ENCODE assay signal across 27 mouse cellular contexts in the genomic region with DNA sequence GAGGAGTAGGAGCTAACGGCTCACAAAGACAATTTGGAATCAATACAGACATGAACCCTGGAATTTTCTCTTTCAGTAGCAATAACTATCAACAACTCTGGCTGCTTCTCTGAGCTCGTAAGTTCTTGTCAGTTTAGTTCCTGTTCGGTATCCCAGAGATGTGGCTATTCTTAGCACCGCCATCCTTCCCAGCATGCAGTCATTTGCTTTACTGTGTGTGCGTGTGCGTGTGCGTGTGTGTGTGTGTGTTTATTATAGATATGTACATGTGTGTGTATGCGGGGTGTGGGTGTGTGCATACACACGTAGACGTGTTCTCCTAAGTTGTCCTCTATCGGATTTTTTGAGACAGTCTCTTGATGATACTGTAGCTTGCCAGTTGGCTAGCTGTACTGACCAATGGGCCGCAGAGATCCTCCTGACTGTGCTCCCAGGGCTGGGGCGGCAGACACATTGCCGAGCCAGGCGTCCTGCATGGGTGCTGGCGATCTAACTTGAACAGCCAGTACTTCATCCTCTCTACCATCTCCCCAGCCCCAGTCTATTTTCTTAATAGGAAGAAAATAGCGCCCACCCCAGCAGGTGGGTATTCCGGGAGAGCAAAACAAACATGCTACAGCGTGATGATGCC.
DNase-seq lines count a peak whose midpoint lies in the region; ATAC-seq and TF ChIP-seq lines count a peak whose summit lies in the region.
"Had no signal": no experiment of that assay in that cellular context is flagged by ENCODE, and none has a peak within 500 bp of the region (broad histone marks: within the 10 kb centered on the region; RNA-seq: fewer than 3 reads in every experiment).

No protein-coding gene starts in this region.

- H3K4me3 ChIP-seq in left cerebral cortex, adult 2 months: no peak overlapping the region
- 0 out of 2 replicates have a peak overlapping the region, but pooled peaks have one; percentile 12 for H3K4me3 ChIP-seq in heart, postnatal 0 days (ENCODE audit: low read depth, low read length)
- H3K4me3 ChIP-seq: embryonic facial prominence, embryonic 13.5 days; erythroblast, embryonic 14.5 days; hindbrain, embryonic 15.5 days; limb, embryonic 12.5 days had no signal

- intact Hi-C loops in left cerebral cortex, adult 2 months (cut with DNase I): loop anchor here (5.0 kb wide), 1 partner anchor 62 kb away; the partner anchor contains the start of gene Myrip
- intact Hi-C loops in left cerebral cortex, postnatal 36 days (cut with DNase I): loop anchor here (5.0 kb wide), 1 partner anchor 62 kb away; the partner anchor contains the start of gene Myrip

- no peaks in the 10 kb centered on the region for H3K9me3 ChIP-seq in heart, postnatal 0 days (replicated peaks; ENCODE audit: control insufficient read depth, low read length)
- H3K9me3 ChIP-seq: embryonic facial prominence, embryonic 13.5 days; G1E; hindbrain, embryonic 15.5 days; limb, embryonic 12.5 days had no signal

- peak overlapping the region; percentile 46 for H3K4me2 ChIP-seq in heart, postnatal 0 days (ENCODE audit: low read depth, low read length)
- H3K4me2 ChIP-seq: embryonic facial prominence, embryonic 13.5 days; hindbrain, embryonic 15.5 days; limb, embryonic 12.5 days; liver, embryonic 11.5 days; midbrain, embryonic 11.5 days had no signal

- no peak overlapping the region for H3K9ac ChIP-seq in heart, postnatal 0 days (replicated peaks; ENCODE audit: low read depth, low read length)
- H3K9ac ChIP-seq: embryonic facial prominence, embryonic 13.5 days; hindbrain, embryonic 15.5 days; limb, embryonic 12.5 days; liver, postnatal 0 days had no signal

- 0 out of 2 replicates have a peak, but pooled peaks cover 5% of the 10 kb centered on the region for H3K4me1 ChIP-seq in heart, postnatal 0 days (ENCODE audit: control insufficient read depth, insufficient read depth)
- H3K4me1 ChIP-seq: hindbrain, embryonic 15.5 days had no signal

- peak; percentile 97 for DNase-seq in heart, adult 11 months
- no peak for DNase-seq in heart, postnatal 4 days
- DNase-seq in left cerebral cortex, adult 2 months (ENCODE audit: extremely low spot score in 1 of 2, low spot score in 2 of 2): no peak
- DNase-seq in left cerebral cortex, postnatal 36 days (ENCODE audit: low spot score in 2 of 2): no peak
- DNase-seq in heart, postnatal 0 days (ENCODE audit: low spot score): peak; percentile 40
- no peak for DNase-seq in right cerebral cortex, postnatal 14 days
- DNase-seq in adipocyte (ENCODE audit: low spot score): no peak
- DNase-seq: adrenal gland, postnatal 14 days; cerebellum, adult 11-12 months; cerebellum, adult 9-11 months; gastrocnemius, postnatal 14 days; kidney, adult 11 months; kidney, postnatal 36 days; liver, postnatal 0 days; lung, postnatal 36 days; spleen, adult 18-20 months; thymus, postnatal 14 days had no signal

- no peak for TF ChIP-seq CTCF in left cerebral cortex, adult 2 months (IDR thresholded peaks at IDR 0.05)
- no peak for TF ChIP-seq CTCF in heart, postnatal 0 days (IDR thresholded peaks at IDR 0.05; ENCODE audit: low read depth)

- WGBS in heart, postnatal 0 days: 46% methylated on average over 19 of the region's 19 CpGs

- TF ChIP-seq EP300 in heart, postnatal 0 days (IDR thresholded peaks at IDR 0.05; ENCODE audit: low read depth): no peak

- H3K27me3 ChIP-seq in heart, postnatal 0 days (ENCODE audit: control insufficient read depth, insufficient read depth, low read length): no peaks in the 10 kb centered on the region
- H3K27me3 ChIP-seq: embryonic facial prominence, embryonic 13.5 days; hindbrain, embryonic 15.5 days; limb, embryonic 12.5 days had no signal

- 0 out of 2 replicates have a peak, but pooled peaks have one; percentile 17 for ATAC-seq in heart, postnatal 0 days (ENCODE audit: insufficient read depth, low read depth)
- ATAC-seq: forebrain, embryonic 16.5 days; inflammation-experienced regulatory T-cells, adult 6 months; liver, postnatal 0 days; midbrain, embryonic 16.5 days had no signal

- no peaks in the 10 kb centered on the region for H3K36me3 ChIP-seq in heart, postnatal 0 days (replicated peaks; ENCODE audit: control insufficient read depth, insufficient read depth, low read length)
- H3K36me3 ChIP-seq: embryonic facial prominence, embryonic 13.5 days; G1E; hindbrain, embryonic 15.5 days; limb, embryonic 12.5 days had no signal

- H3K27ac ChIP-seq in left cerebral cortex, adult 2 months: peak overlapping the region; percentile 68
- H3K27ac ChIP-seq in heart, postnatal 0 days (ENCODE audit: low read depth): no peak overlapping the region
- H3K27ac ChIP-seq: embryonic facial prominence, embryonic 13.5 days; hindbrain, embryonic 15.5 days; limb, embryonic 12.5 days had no signal

Comparison
In these comparisons a context has a peak if more than half of its experiments do, and no peak if none do; other contexts are left out.
1. DNase-seq: peak in heart, adult 11 months (single experiment) and heart, postnatal 0 days (single experiment); none in heart, postnatal 4 days (single experiment), left cerebral cortex, adult 2 months (0 of 2), left cerebral cortex, postnatal 36 days (0 of 2), right cerebral cortex, postnatal 14 days (single experiment) and adipocyte (single experiment).